Mouse (Mus musculus) layer of hippocampus, adult 18-20 months (tissue): ENCODE data around the gene Vmn1r211. TPM values are rescaled to one million over a fixed set of nuclear protein-coding genes. Genes with fewer than 3 reads are reported as not detected.
"Not testable (repeated sequence)": the region's sequence is repeated elsewhere in the genome, so short reads cannot be mapped to it uniquely, and the experiment has no call there.

Experiments
- DNase-seq, 2 experiments: peaks; one replicate each; pipeline ENCODE4 v3.0.0; 2022; ENCODE audit warnings: low spot score in 2 of 2
- long read RNA-seq: library from polyadenylated mRNA; stranded (forward); transcript quantifications from one replicate; pipeline ENCODE4 v2.0.0, GENCODE M21; 2021
- total RNA-seq, 2 experiments: library from RNA; stranded (reverse); gene quantifications; 2 replicates each; pipeline ENCODE4 v1.2.3; 2021

Gene Vmn1r211
- not detected for total RNA-seq
- long read RNA-seq, result 0 reads

- no peak for DNase-seq
These were observed at the start of gene Vmn1r211 for GRCm38 (mm10) chr13:22857461-22857860. Vmn1r211 (minus strand) TSS chr13:22857561.

DNA sequence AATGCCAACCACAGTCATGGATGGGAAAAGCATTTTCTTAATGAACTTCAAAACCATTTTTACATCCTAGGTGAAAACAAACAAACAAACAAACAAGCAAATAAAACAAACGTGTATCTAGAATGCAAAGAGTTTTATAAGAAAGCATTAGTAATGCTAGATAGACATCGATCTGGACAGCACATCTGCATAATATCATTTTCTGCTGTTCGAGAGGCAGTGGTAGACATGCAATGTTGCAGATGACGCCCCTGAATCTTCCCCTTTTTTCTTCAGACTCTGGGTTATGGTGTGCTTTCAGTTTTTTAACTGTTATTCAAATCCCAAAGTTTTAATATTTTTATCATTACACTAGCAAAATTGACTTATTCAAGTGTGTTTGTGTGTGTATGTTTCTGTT, 26.7 kb upstream of the Vmn1r211 start, which contains the start of gene Vmn1r212:
Gene Vmn1r212 (minus strand): TSS at position 101 of the 400 bp plus-strand sequence.
- DNase-seq, result no peak

DNA sequence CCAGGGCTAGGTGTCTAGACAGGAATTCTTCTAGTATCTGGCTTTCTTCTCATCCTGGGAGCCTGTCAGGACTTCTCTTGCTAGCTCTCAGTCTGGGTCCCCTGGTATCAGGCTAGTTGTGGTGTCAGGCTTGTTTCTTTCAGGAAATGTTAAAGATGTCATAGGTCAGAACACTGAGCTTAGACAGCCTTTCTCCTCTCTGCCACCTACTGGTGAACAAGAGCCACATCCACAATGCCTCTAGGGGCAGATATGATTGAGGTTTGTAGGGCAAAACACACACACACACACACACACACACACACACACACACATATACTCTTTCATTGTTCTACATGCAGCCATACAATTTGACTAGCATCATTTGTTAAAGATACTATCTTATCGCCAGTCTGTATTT, 21.9 kb upstream of the Vmn1r211 start:
- no peak for DNase-seq

DNA sequence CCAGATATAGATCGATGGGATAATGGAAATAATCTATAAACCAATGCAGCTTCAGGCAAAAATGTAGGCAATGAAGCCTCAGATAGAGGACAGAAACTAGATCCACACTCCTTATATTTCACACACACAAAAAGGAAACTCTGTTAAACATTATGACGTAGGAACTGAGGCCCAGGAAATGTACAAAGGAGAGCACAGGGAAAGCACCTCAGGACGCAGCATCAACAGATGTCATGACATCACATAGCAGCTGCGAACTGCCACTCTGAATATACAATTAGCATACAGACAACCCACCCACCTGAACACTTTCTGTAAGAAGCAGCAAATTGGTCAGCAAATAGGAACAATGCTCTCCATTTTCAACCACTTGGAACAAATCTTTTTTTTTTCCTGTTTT, 2.6 kb downstream of the Vmn1r211 start:
- no peak for DNase-seq

- no peak for DNase-seq
These were observed 10.6 kb downstream of the Vmn1r211 start for GRCm38 (mm10) chr13:22846798-22847197.

DNA sequence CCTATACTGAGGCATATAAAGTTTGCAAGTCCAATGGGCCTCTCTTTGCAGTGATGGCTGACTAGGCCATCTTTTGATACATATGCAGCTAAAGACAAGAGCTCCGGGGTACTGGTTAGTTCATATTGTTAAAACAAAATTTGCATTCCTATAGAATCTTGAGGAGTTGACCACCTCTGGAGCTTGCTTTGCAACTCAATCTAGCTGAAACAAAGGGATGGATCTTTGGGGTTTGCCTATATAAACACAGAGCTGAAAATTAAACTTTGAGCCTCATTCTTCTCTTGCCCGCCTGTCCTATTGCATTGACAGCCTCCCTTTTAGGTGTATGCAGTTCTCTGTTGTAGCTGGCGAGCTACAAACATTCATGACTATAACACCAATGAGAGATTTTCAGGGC, 13.1 kb downstream of the Vmn1r211 start:
- not testable (repeated sequence) for DNase-seq

DNA sequence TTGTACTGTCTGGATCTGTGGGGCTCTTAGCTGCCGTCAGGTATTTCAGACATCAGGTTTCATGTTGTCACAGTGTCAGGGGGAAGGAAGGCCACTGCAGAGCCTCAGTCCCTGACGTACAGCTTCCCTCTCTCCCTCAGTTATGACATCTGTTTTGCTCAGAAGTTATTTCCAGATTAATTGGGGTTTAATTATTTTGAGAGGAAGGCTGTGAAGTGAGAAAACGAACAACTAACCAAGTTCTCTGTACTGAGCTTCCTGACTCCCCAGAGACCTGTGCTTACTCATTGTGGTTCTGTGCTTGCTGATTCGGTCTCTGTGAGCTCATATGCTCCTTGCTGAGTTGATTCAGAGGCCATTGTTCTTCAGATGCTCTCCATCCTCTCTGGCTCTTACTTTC, 26.1 kb downstream of the Vmn1r211 start, which contains the start of gene Vmn1r210:
Gene Vmn1r210 (minus strand): TSS at position 101 of the 400 bp plus-strand sequence.
- no peak for DNase-seq

GRCm38 (mm10) chr13:22829395-22829794, 28.0 kb downstream of the Vmn1r211 start:
- not testable (repeated sequence) for DNase-seq

DNA sequence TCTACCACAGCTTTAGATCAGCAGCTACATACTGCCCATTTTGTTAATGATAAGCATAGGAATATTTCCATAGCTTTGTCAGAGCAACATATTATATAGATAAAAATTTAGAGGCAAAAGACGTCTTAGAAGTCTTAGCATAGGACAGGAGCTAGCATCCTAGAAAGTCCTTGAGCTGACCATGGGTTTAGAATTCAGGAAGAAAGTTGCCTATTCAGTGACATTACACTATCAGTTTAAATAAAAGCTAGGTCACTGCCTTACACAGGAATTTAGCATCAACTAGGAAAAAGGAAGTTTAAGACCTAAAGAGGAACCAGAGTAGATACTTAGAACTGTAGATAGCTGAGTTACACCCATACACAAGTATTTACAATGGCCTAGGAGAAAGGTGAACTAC, 35.8 kb downstream of the Vmn1r211 start:
- not testable (repeated sequence) for DNase-seq

- DNase-seq, result not testable (repeated sequence)
These were observed 47.8 kb downstream of the Vmn1r211 start, which contains the start of gene Vmn1r209 for GRCm38 (mm10) chr13:22809582-22809981. Vmn1r209 (minus strand) TSS chr13:22809682.

Other genes with a start within 250 kb of the Vmn1r211 start
- gene Vmn1r206, start 233.3 kb downstream of the Vmn1r211 start, total RNA-seq, result not detected
- under 1 TPM; 0.12 to 0.13 TPM for gene Vmn1r207-ps, start 127.9 kb downstream of the Vmn1r211 start, total RNA-seq
- not detected for gene Vmn1r208, start 80.2 kb downstream of the Vmn1r211 start, total RNA-seq
- not detected for gene Vmn1r209, start 47.9 kb downstream of the Vmn1r211 start, total RNA-seq
- gene Vmn1r210, start 26.2 kb downstream of the Vmn1r211 start, total RNA-seq, result not detected
- gene Vmn1r212, start 26.6 kb upstream of the Vmn1r211 start, total RNA-seq, result not detected
- gene Vmn1r213, start 150.1 kb upstream of the Vmn1r211 start, total RNA-seq, result not detected
- gene Vmn1r214, start 172.9 kb upstream of the Vmn1r211 start, total RNA-seq, result not detected
- gene Vmn1r215, start 210.5 kb upstream of the Vmn1r211 start, total RNA-seq, result not detected